Mouse (Mus musculus) right cerebral cortex, adult 18-20 months (tissue): ENCODE measurements at regions not wholly inside any gene's neighbourhood (a gene's known extent, or its start where the extent isn't known, plus 50 kb on each side); places are given as distances from the start of the nearest gene placed in this dataset.

ENCODE experiments used
- DNase-seq: peaks from one replicate; pipeline ENCODE4 v3.0.0; 2022; ENCODE audit warnings: mixed read lengths

- DNase-seq, result no peak
Measured at GRCm38 (mm10) chr13:60429148-60429547, 172.6 kb upstream of the Dapk1 start.

GRCm38 (mm10) chr13:60431412-60431811 is 170.3 kb upstream of the Dapk1 start:
- no peak for DNase-seq

- DNase-seq, result no peak
Measured at GRCm38 (mm10) chr13:60434221-60435210, 167.2 kb upstream of the Dapk1 start.

GRCm38 (mm10) chr13:60435333-60435732 is 166.4 kb upstream of the Dapk1 start:
- DNase-seq, result no peak

GRCm38 (mm10) chr13:60438177-60438576 is 163.6 kb upstream of the Dapk1 start:
- no peak for DNase-seq

- no peak for DNase-seq
Measured at GRCm38 (mm10) chr13:60440586-60440985, 161.2 kb upstream of the Dapk1 start.

GRCm38 (mm10) chr13:60445164-60445563 is 156.6 kb upstream of the Dapk1 start:
- no peak for DNase-seq

- DNase-seq, result no peak
Measured at GRCm38 (mm10) chr13:60446926-60447325, 154.8 kb upstream of the Dapk1 start.

- DNase-seq, result no peak
Measured at GRCm38 (mm10) chr13:60450721-60451506, 150.8 kb upstream of the Dapk1 start.

- no peak for DNase-seq
Measured at GRCm38 (mm10) chr13:60453821-60454483, 147.8 kb upstream of the Dapk1 start.

- no peak for DNase-seq
Measured at GRCm38 (mm10) chr13:60455033-60455619, 146.6 kb upstream of the Dapk1 start.

GRCm38 (mm10) chr13:60455863-60456551 is 145.7 kb upstream of the Dapk1 start:
- no peak for DNase-seq

GRCm38 (mm10) chr13:60457277-60457676 is 144.5 kb upstream of the Dapk1 start:
- no peak for DNase-seq

GRCm38 (mm10) chr13:60459002-60459401 is 142.7 kb upstream of the Dapk1 start:
- DNase-seq, result no peak

- no peak for DNase-seq
Measured at GRCm38 (mm10) chr13:60466553-60467313, 135.0 kb upstream of the Dapk1 start.

- DNase-seq, result peak; percentile 63
Measured at GRCm38 (mm10) chr13:60467821-60468579, 133.7 kb upstream of the Dapk1 start.

GRCm38 (mm10) chr13:60470426-60471398 is 131.0 kb upstream of the Dapk1 start:
- DNase-seq, result peak; percentile 55

GRCm38 (mm10) chr13:60471602-60472001 is 130.1 kb upstream of the Dapk1 start:
- no peak for DNase-seq

GRCm38 (mm10) chr13:60476366-60476765 is 125.4 kb upstream of the Dapk1 start:
- no peak for DNase-seq
